Mouse (Mus musculus): Measurements from ENCODE around the gene Anxa8. TPM values are rescaled to one million over a fixed set of nuclear protein-coding genes. Genes with fewer than 3 reads are reported as not detected.

Gene Anxa8
- 2.4 TPM in 2 replicates for polyA plus RNA-seq (2014; fragmentation: Nextera tagmentation; extraction: Ambion mirVana)

DNA sequence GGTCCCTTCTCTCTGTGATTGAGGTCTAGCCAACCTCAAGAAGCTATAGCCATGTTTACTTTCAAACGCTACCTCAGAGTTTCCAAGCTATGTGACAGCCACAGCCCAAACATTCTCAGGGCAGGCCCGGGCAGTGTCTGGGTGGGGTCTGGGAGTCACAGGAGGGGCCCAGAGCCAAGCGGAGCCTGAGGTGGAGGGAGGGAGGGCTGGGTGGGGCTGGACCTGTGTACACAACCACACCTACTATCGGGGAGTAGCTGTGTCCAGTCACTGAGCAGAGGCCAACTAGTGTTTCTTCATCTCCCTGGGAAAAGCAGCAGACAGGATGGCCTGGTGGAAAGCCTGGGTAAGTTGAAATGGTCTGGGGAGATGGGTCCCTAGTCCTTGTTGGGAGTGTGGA, at the start of gene Anxa8:
Gene Anxa8, plus strand, starts transcription at position 251 of the 400 bp plus-strand sequence.
- DNase-seq, result peak; percentile 8
- 22% methylated on average over 4 of the region's 4 CpGs for WGBS
- peak; percentile 72 for ATAC-seq (ENCODE audit: insufficient read depth)

DNA sequence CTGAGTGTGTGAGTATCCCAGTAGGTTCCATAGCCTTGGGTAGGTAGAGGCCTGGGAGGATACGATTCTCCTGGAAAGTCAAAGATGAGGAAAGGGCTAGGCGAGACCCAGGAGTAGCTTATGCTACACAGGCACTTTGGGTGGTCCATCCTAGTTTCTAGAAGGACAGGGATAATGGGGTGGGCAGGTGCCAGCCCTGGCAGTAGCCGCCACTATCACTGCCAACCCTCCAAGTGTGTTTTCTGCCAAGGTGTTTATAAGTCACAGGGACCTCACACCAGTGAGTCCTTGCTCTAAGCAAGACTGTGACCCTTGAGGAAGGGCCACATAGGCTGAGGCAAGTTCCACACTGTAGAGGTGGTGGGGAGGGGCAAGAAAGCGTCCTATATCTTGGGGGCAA, 44.5 kb upstream of the Anxa8 start:
- ATAC-seq (ENCODE audit: insufficient read depth), result no peak
- Histone ChIP-seq H3K9me3 (ENCODE audit: low read depth, low read length) (no peaks in the 10 kb centered on the region), H3K4me3 (ENCODE audit: low read depth, low read length) (no peak overlapping the region), H3K27me3 (ENCODE audit: insufficient read depth, low read length) (no peaks in the 10 kb centered on the region), H3K27ac (ENCODE audit: low read depth) (no peak overlapping the region), H3K4me2 (no peak overlapping the region), H3K36me3 (ENCODE audit: insufficient read depth) (no peaks in the 10 kb centered on the region), H3K9ac (no peak overlapping the region), H3K4me1 (ENCODE audit: insufficient read depth) (no peaks in the 10 kb centered on the region)
- DNase-seq, result no peak
- WGBS, result 71% methylated on average over 4 of the region's 4 CpGs
- TF ChIP-seq CTCF (IDR thresholded peaks at IDR 0.05; ENCODE audit: low read depth), result no peak

More for the DNA sequence above, at the start of gene Anxa8:
- Histone ChIP-seq H3K4me2 (no peak within 1 kb of the TSS), H3K36me3 (ENCODE audit: insufficient read depth) (no peaks in the 10 kb centered on the region), H3K27me3 (ENCODE audit: insufficient read depth, low read length) (no peaks in the 10 kb centered on the region), H3K4me3 (ENCODE audit: low read depth, low read length) (no peak within 1 kb of the TSS), H3K4me1 (ENCODE audit: insufficient read depth) (no peaks in the 10 kb centered on the region), H3K9me3 (ENCODE audit: low read depth, low read length) (no peaks in the 10 kb centered on the region), H3K27ac (ENCODE audit: low read depth) (no peak within 1 kb of the TSS), H3K9ac (no peak within 1 kb of the TSS)
- TF ChIP-seq CTCF (IDR thresholded peaks at IDR 0.05; ENCODE audit: low read depth), result no peak

DNA sequence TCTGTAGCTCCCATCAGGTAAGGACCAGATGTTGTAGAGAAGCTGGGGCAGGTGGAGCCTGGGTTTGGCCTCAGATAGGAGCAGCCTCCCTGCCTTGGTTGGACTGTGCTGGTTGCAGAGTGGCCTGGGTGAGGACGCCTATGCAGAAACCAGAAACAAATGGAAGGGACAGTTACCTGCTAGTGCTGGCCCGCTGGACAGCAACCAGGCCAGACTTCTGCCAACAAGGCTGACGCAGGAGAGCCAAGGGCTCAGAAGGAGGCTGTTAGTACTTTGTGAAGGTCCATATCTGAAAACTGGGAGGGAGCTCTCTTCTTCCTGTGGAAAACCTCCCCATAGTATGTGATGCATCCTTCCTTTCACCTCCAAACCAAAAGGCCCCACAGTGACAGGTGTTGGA, 42.4 kb upstream of the Anxa8 start:
- Histone ChIP-seq H3K27me3 (ENCODE audit: insufficient read depth, low read length) (no peaks in the 10 kb centered on the region), H3K36me3 (ENCODE audit: insufficient read depth) (no peaks in the 10 kb centered on the region), H3K27ac (ENCODE audit: low read depth) (no peak overlapping the region), H3K4me1 (ENCODE audit: insufficient read depth) (no peaks in the 10 kb centered on the region), H3K9me3 (ENCODE audit: low read depth, low read length) (no peaks in the 10 kb centered on the region), H3K9ac (no peak overlapping the region), H3K4me3 (ENCODE audit: low read depth, low read length) (no peak overlapping the region), H3K4me2 (no peak overlapping the region)
- TF ChIP-seq CTCF (IDR thresholded peaks at IDR 0.05; ENCODE audit: low read depth), result no peak
- no peak for DNase-seq
- ATAC-seq (ENCODE audit: insufficient read depth), result no peak
- WGBS, result 50% methylated on average over 3 of the region's 3 CpGs

DNA sequence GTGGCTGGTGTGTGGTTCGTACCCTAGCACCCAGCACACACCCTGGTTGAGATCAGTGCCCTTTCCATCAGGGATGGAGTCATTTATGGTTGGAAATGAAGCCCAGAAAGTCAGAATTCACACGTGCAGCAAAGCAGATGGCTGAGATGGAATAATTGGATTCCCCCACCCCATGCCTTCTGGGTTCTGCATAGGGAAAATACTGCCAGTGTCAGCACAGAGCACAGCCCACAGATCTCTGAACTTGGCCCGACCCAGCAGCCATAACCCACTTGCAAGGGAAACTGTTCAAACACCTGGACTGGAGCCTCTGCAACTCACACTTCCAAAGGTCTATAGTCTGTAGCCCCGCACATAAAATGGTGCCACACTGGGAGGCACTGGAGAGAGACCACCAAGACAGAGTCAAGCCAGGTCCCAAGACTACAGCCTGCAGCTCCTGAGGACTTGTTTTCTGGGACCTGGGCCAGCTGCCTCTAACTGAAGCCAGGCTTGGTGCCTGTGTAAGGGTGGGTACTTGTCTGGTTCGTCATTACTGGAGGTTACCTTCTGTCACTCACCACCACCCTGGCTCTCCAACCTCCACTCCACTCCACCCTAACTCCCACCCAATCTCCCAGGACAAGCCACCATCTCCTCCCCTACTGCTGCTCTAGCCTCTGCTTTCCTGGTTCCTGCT, 35.5 kb upstream of the Anxa8 start:
- Histone ChIP-seq H3K36me3 (ENCODE audit: insufficient read depth) (no peaks in the 10 kb centered on the region), H3K9me3 (ENCODE audit: low read depth, low read length) (no peaks in the 10 kb centered on the region), H3K4me2 (no peak overlapping the region), H3K4me1 (ENCODE audit: insufficient read depth) (no peaks in the 10 kb centered on the region), H3K27me3 (ENCODE audit: insufficient read depth, low read length) (no peaks in the 10 kb centered on the region), H3K9ac (no peak overlapping the region), H3K4me3 (ENCODE audit: low read depth, low read length) (no peak overlapping the region), H3K27ac (ENCODE audit: low read depth) (no peak overlapping the region)
- no peak for TF ChIP-seq CTCF (IDR thresholded peaks at IDR 0.05; ENCODE audit: low read depth)
- 70% methylated on average over 5 of the region's 5 CpGs for WGBS
- ATAC-seq (ENCODE audit: insufficient read depth), result no peak
- no peak for DNase-seq

DNA sequence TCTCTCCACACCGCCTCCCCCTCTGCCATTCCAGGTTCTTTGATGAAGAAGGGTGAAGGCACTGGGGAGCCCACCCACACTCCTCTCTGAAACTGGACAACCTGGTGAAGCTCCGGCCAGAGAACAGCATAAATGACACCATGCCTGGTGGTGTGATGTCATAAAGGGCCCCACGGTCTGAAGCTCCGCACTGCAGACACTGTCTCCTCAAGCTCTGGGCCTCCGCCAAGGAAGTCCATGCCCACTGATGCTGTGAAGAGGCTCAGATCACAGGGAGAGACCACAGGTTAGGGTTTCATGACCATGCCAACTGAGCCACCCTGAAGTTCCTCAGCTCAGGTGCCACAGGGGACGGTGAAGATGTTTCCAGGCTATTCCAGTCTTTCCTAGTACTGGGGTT, 33.3 kb upstream of the Anxa8 start, which contains the start of gene Antxrl:
Gene Antxrl, plus strand, starts transcription at position 192 of the 400 bp plus-strand sequence.
- Histone ChIP-seq H3K27ac (ENCODE audit: low read depth) (no peak within 1 kb of the TSS), H3K4me2 (no peak within 1 kb of the TSS), H3K27me3 (ENCODE audit: insufficient read depth, low read length) (no peaks in the 10 kb centered on the region), H3K9ac (no peak within 1 kb of the TSS), H3K36me3 (ENCODE audit: insufficient read depth) (no peaks in the 10 kb centered on the region), H3K4me1 (ENCODE audit: insufficient read depth) (no peaks in the 10 kb centered on the region), H3K4me3 (ENCODE audit: low read depth, low read length) (no peak within 1 kb of the TSS), H3K9me3 (ENCODE audit: low read depth, low read length) (no peaks in the 10 kb centered on the region)
- 86% methylated on average over 6 of the region's 6 CpGs for WGBS
- no peak for TF ChIP-seq CTCF (IDR thresholded peaks at IDR 0.05; ENCODE audit: low read depth)
- DNase-seq (no peak), ATAC-seq (ENCODE audit: insufficient read depth) (no peak)

DNA sequence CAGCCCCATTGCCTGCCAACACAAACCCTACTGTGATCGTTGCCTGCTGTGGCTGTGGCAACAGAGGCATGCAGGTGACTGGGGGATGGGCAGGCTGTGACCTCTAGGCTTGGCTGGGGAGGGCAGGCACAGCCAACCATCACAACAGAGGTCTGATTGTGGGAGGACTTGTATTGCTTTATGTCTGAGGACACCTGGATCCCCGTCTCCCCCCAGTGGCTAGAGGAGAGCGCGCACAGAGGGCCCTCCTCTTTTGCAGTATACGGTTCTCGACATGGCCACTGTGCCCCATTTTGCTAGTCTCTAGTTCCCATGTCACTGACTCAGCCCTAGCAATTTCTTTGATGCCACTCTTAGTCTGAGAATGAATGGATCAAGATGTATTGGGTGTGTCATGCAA, 14.1 kb upstream of the Anxa8 start:
- H3K4me1 ChIP-seq (ENCODE audit: insufficient read depth), result no peaks in the 10 kb centered on the region
- H3K36me3 ChIP-seq (ENCODE audit: insufficient read depth), result no peaks in the 10 kb centered on the region
- no peak overlapping the region for H3K4me2 ChIP-seq
- no peak overlapping the region for H3K4me3 ChIP-seq (ENCODE audit: low read depth, low read length)
- H3K27ac ChIP-seq (ENCODE audit: low read depth), result no peak overlapping the region
- no peaks in the 10 kb centered on the region for H3K27me3 ChIP-seq (ENCODE audit: insufficient read depth, low read length)
- WGBS, result 57% methylated on average over 6 of the region's 6 CpGs
- H3K9ac ChIP-seq, result no peak overlapping the region
- TF ChIP-seq CTCF (IDR thresholded peaks at IDR 0.05; ENCODE audit: low read depth), result peak; percentile 42
- ATAC-seq (ENCODE audit: insufficient read depth), result no peak; the same call in 1 of the 2 replicates
- H3K9me3 ChIP-seq (ENCODE audit: low read depth, low read length), result no peaks in the 10 kb centered on the region
- DNase-seq, result no peak

DNA sequence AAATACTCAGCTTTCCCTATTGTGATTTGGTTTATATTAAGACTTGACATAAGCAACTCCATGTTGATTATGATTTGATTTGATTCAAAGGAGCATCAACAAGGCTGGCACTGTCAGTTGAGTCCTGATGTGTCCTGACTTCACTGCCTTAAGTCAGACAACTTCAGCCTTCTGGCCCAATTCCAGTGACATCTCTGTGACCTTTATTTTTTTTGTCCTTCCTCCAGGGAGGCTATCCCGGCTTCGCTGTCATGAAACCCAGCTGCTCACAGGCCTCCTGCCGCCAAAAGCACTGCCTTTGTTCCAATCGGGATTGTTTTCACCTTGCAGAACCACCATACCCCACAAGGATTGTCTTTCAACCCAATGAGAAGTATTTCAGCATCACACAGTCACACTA, 10.4 kb upstream of the Anxa8 start:
- DNase-seq (peak; percentile 57), ATAC-seq (ENCODE audit: insufficient read depth) (no peak)
- Histone ChIP-seq H3K4me1 (ENCODE audit: insufficient read depth) (no peaks in the 10 kb centered on the region), H3K36me3 (ENCODE audit: insufficient read depth) (no peaks in the 10 kb centered on the region), H3K4me2 (no peak overlapping the region), H3K27ac (ENCODE audit: low read depth) (no peak overlapping the region), H3K9me3 (ENCODE audit: low read depth, low read length) (no peaks in the 10 kb centered on the region), H3K9ac (no peak overlapping the region), H3K27me3 (ENCODE audit: insufficient read depth, low read length) (no peaks in the 10 kb centered on the region), H3K4me3 (ENCODE audit: low read depth, low read length) (no peak overlapping the region)
- TF ChIP-seq CTCF (IDR thresholded peaks at IDR 0.05; ENCODE audit: low read depth), result no peak
- WGBS, result 35% methylated on average over 4 of the region's 4 CpGs
